Comparison of ENCODE assay signal across 8 mouse cellular contexts in the genomic region with DNA sequence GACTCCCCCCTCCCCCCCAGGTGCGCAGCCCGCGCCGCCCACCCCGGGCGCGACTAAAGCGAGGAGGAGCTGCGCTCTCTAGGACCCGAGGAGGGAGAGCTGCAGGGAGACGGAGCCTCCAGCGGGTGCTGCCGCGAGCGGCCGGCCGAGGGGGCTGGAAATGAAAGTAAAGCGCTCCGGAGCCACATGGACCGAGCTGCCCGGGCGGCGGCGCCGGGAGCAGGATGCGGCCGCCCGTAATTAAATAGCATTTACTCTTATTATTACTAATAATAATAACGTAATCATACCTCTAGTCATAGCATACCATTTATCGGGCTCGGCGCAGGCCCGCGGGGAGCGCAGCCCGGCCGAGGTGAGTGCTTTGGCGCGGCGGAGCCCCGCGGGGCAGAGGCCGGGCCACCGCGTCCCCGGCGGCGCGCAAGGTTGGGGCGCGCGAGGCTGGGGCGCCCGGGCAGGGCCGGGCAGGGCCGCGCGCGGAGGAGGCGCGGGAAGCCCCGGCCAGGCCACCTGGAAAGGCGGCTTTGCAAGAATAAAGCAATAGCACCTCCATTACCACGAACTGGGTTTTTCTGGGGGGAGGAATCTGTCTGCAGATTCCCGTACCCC. TPM values are rescaled to one million over a fixed set of nuclear protein-coding genes. Genes with fewer than 3 reads are reported as not detected.
DNase-seq lines count a peak whose midpoint lies in the region; ATAC-seq lines count a peak whose summit lies in the region.

A gene (plus strand): TSS at position 66 of the 609 bp plus-strand sequence.
A gene (minus strand): TSS at position 539 of the 609 bp plus-strand sequence.

- H3K4me3 ChIP-seq in embryonic facial prominence, embryonic 13.5 days = peak within 1 kb of the TSS; percentile 94
- peak within 1 kb of the TSS; percentile 94 for H3K4me3 ChIP-seq in limb, embryonic 12.5 days (replicated peaks)
- peak within 1 kb of the TSS; percentile 87 for H3K4me3 ChIP-seq in midbrain, embryonic 13.5 days (replicated peaks)

- no peaks in the 10 kb centered on the region for H3K36me3 ChIP-seq in embryonic facial prominence, embryonic 13.5 days
- H3K36me3 ChIP-seq in limb, embryonic 12.5 days = no peaks in the 10 kb centered on the region
- H3K36me3 ChIP-seq in midbrain, embryonic 13.5 days = no peaks in the 10 kb centered on the region

- peak within 1 kb of the TSS; percentile 98 for H3K9ac ChIP-seq in embryonic facial prominence, embryonic 13.5 days
- H3K9ac ChIP-seq in limb, embryonic 12.5 days (replicated peaks) = peak within 1 kb of the TSS; percentile 96
- H3K9ac ChIP-seq in midbrain, embryonic 13.5 days (replicated peaks) = peak within 1 kb of the TSS; percentile 97

- DNase-seq in 3T3-L1 (ENCODE audit: low read depth, low spot score) = peak; percentile 68
- DNase-seq in adrenal gland, postnatal 25 days = peak; percentile 84
- DNase-seq in heart, adult 18-20 months = peak; percentile 79 to 84
- peak; percentile 81 for DNase-seq in kidney, adult 18-20 months
- DNase-seq in spleen, adult 18-20 months = peak; percentile 49 to 63

- peak within 1 kb of the TSS; percentile 72 for H3K4me2 ChIP-seq in embryonic facial prominence, embryonic 13.5 days
- peak within 1 kb of the TSS; percentile 85 for H3K4me2 ChIP-seq in limb, embryonic 12.5 days
- H3K4me2 ChIP-seq in midbrain, embryonic 13.5 days (replicated peaks) = peak within 1 kb of the TSS; percentile 83

- H3K4me1 ChIP-seq in embryonic facial prominence, embryonic 13.5 days = peaks cover 25% of the 10 kb centered on the region
- H3K4me1 ChIP-seq in limb, embryonic 12.5 days (replicated peaks) = peaks cover 16% of the 10 kb centered on the region
- H3K4me1 ChIP-seq in midbrain, embryonic 13.5 days (replicated peaks) = peaks cover 31% of the 10 kb centered on the region

- peak within 1 kb of the TSS; percentile 94 for H3K27ac ChIP-seq in embryonic facial prominence, embryonic 13.5 days
- peak within 1 kb of the TSS; percentile 94 for H3K27ac ChIP-seq in limb, embryonic 12.5 days
- H3K27ac ChIP-seq in midbrain, embryonic 13.5 days = peak within 1 kb of the TSS; percentile 95

- no peaks in the 10 kb centered on the region for H3K9me3 ChIP-seq in embryonic facial prominence, embryonic 13.5 days
- no peaks in the 10 kb centered on the region for H3K9me3 ChIP-seq in limb, embryonic 12.5 days
- H3K9me3 ChIP-seq in midbrain, embryonic 13.5 days = no peaks in the 10 kb centered on the region

- under 1% methylated on average over 62 of the region's 65 CpGs for WGBS in embryonic facial prominence, embryonic 13.5 days
- WGBS in limb, embryonic 12.5 days = under 1% methylated on average over 56 of the region's 65 CpGs
- WGBS in midbrain, embryonic 13.5 days = under 1% methylated on average over 63 of the region's 65 CpGs

- peak; percentile 68 for ATAC-seq in embryonic facial prominence, embryonic 13.5 days (ENCODE audit: insufficient number of reproducible peaks, insufficient read depth, low FRiP score, low TSS enrichment, low read depth)
- ATAC-seq in limb, embryonic 12.5 days (ENCODE audit: insufficient number of reproducible peaks, insufficient read depth, low FRiP score, low TSS enrichment, low read depth) = peak; percentile 76
- peak; percentile 88 for ATAC-seq in midbrain, embryonic 13.5 days

- no peaks in the 10 kb centered on the region for H3K27me3 ChIP-seq in embryonic facial prominence, embryonic 13.5 days
- H3K27me3 ChIP-seq in limb, embryonic 12.5 days = no peaks in the 10 kb centered on the region
- no peaks in the 10 kb centered on the region for H3K27me3 ChIP-seq in midbrain, embryonic 13.5 days

RNA-seq across cellular contexts. Expression of the first gene that starts in this region (rescaled TPM):
- total RNA-seq in adrenal gland, postnatal 25 days (2021) = 70.0 and 84.2 TPM in 2 replicates
- polyA plus RNA-seq in embryonic facial prominence, embryonic 13.5 days (2015; fragmentation: Nextera tagmentation; extraction: Ambion mirVana) = 35.4 and 45.7 TPM in 2 replicates
- total RNA-seq in heart, adult 18-20 months (2021) = 10 to 100 TPM; 57.2 to 68.1 TPM
- 42.0 and 46.4 TPM in 2 replicates for polyA plus RNA-seq in limb, embryonic 12.5 days (2016; fragmentation: Nextera tagmentation; extraction: Ambion mirVana)
- 41.6 and 48.4 TPM in 2 replicates for polyA plus RNA-seq in midbrain, embryonic 13.5 days (2015; fragmentation: Nextera tagmentation; extraction: Ambion mirVana)

RNA-seq across cellular contexts. Expression of the second gene that starts in this region (rescaled TPM):
- 60.3 and 73.7 TPM in 2 replicates for total RNA-seq in adrenal gland, postnatal 25 days (2021)
- polyA plus RNA-seq in embryonic facial prominence, embryonic 13.5 days (2015; fragmentation: Nextera tagmentation; extraction: Ambion mirVana) = 103 and 116 TPM in 2 replicates
- total RNA-seq in heart, adult 18-20 months (2021) = 10 to 100 TPM; 29.4 to 30.4 TPM
- 121 and 125 TPM in 2 replicates for polyA plus RNA-seq in limb, embryonic 12.5 days (2016; fragmentation: Nextera tagmentation; extraction: Ambion mirVana)
- 140 and 145 TPM in 2 replicates for polyA plus RNA-seq in midbrain, embryonic 13.5 days (2015; fragmentation: Nextera tagmentation; extraction: Ambion mirVana)

Comparison
In these comparisons a context has a peak if more than half of its experiments do, and no peak if none do; other contexts are left out.
1. Peak in every context shown above with its lines: DNase-seq, ATAC-seq, H3K4me3 ChIP-seq and H3K27ac ChIP-seq.